26 mouse cellular contexts compared by ENCODE assay signal in the genomic region with DNA sequence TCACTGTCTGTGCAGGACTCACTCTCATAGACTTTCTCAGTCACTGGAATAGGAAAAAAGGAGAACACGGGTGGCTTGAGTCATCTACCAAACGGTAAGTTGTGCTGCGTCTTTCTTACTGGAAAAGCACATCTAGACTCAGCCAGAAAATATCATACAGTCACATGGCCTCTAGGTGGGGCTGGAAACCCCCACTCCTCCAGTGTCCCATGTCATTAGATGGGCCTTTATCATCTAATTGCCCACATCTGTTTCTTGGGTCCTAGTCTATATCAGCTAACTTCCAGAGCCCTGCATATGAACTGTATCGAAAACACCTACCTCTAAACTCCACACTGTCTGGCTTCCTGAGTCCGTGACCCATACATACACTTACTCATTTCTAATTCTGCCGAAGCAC. TPM values are rescaled to one million over a fixed set of nuclear protein-coding genes. Genes with fewer than 3 reads are reported as not detected.
DNase-seq lines count a peak whose midpoint lies in the region; ATAC-seq and TF ChIP-seq lines count a peak whose summit lies in the region.
"Had no signal": no experiment of that assay in that cellular context is flagged by ENCODE, and none has a peak within 500 bp of the region (broad histone marks: within the 10 kb centered on the region; RNA-seq: fewer than 3 reads in every experiment).

No protein-coding gene starts in this region.

- H3K27ac ChIP-seq in intestine, postnatal 0 days (ENCODE audit: low read depth, low read length): no peak overlapping the region
- H3K27ac ChIP-seq in intestine, embryonic 16.5 days (ENCODE audit: low read length): no peak overlapping the region
- H3K27ac ChIP-seq in midbrain, postnatal 0 days (ENCODE audit: low read depth, low read length): no peak overlapping the region
- H3K27ac ChIP-seq in midbrain, embryonic 13.5 days: no peak overlapping the region
- H3K27ac ChIP-seq in stomach, postnatal 0 days (replicated peaks): no peak overlapping the region
- H3K27ac ChIP-seq: embryonic facial prominence, embryonic 13.5 days; forebrain, embryonic 12.5 days; hindbrain, embryonic 10.5 days; hindbrain, postnatal 0 days; limb, embryonic 15.5 days; midbrain, embryonic 10.5 days; neural tube, embryonic 15.5 days had no signal

- H3K27me3 ChIP-seq in intestine, postnatal 0 days (replicated peaks; ENCODE audit: control insufficient read depth, insufficient read depth, low read length): no peaks in the 10 kb centered on the region
- H3K27me3 ChIP-seq in intestine, embryonic 16.5 days (replicated peaks; ENCODE audit: control insufficient read depth, insufficient read depth, low read length): no peaks in the 10 kb centered on the region
- no peaks in the 10 kb centered on the region for H3K27me3 ChIP-seq in midbrain, postnatal 0 days (ENCODE audit: insufficient read depth, low read length)
- H3K27me3 ChIP-seq in midbrain, embryonic 13.5 days: no peaks in the 10 kb centered on the region
- H3K27me3 ChIP-seq in stomach, postnatal 0 days (ENCODE audit: control insufficient read depth, insufficient read depth, low read length): no peaks in the 10 kb centered on the region
- H3K27me3 ChIP-seq: embryonic facial prominence, embryonic 13.5 days; forebrain, embryonic 12.5 days; limb, embryonic 15.5 days; neural tube, embryonic 15.5 days had no signal

- ATAC-seq in intestine, postnatal 0 days: no peak
- no peak for ATAC-seq in intestine, embryonic 16.5 days
- ATAC-seq in midbrain, postnatal 0 days (ENCODE audit: low FRiP score): no peak
- ATAC-seq in midbrain, embryonic 13.5 days: no peak
- ATAC-seq in stomach, postnatal 0 days (ENCODE audit: low FRiP score, low TSS enrichment): no peak
- ATAC-seq: hindbrain, postnatal 0 days had no signal

- DNase-seq in midbrain, postnatal 0 days (ENCODE audit: low spot score): no peak
- no peak for DNase-seq in brain, embryonic 14.5 days (ENCODE audit: low read depth)
- no peak for DNase-seq in stomach, postnatal 0 days (ENCODE audit: low spot score)
- no peak for DNase-seq in gastrocnemius, postnatal 10 days
- DNase-seq: adrenal gland, postnatal 14 days; cerebellum, adult 8-10 months; heart, postnatal 10 days; kidney, adult 2 months; kidney, postnatal 10 days; left cerebral cortex, postnatal 4 days; lung, adult 18-20 months; lung, postnatal 4 days; spleen, adult 18-20 months; thymus, postnatal 36 days had no signal

- H3K9me3 ChIP-seq in intestine, postnatal 0 days (ENCODE audit: control insufficient read depth): no peaks in the 10 kb centered on the region
- no peaks in the 10 kb centered on the region for H3K9me3 ChIP-seq in intestine, embryonic 16.5 days (ENCODE audit: control insufficient read depth, low read length)
- H3K9me3 ChIP-seq in midbrain, postnatal 0 days (ENCODE audit: low read length): no peaks in the 10 kb centered on the region
- no peaks in the 10 kb centered on the region for H3K9me3 ChIP-seq in midbrain, embryonic 13.5 days
- H3K9me3 ChIP-seq in stomach, postnatal 0 days (ENCODE audit: control insufficient read depth, low read length): no peaks in the 10 kb centered on the region
- H3K9me3 ChIP-seq: embryonic facial prominence, embryonic 13.5 days; forebrain, embryonic 12.5 days; hindbrain, embryonic 10.5 days; limb, embryonic 15.5 days; neural tube, embryonic 15.5 days had no signal

- TF ChIP-seq EP300 in stomach, postnatal 0 days (optimal IDR thresholded peaks at IDR 0.05): no peak

- no peaks in the 10 kb centered on the region for H3K4me1 ChIP-seq in intestine, postnatal 0 days (replicated peaks; ENCODE audit: control insufficient read depth, insufficient read depth, low read length)
- no peaks in the 10 kb centered on the region for H3K4me1 ChIP-seq in intestine, embryonic 16.5 days (ENCODE audit: control insufficient read depth, insufficient read depth, low read length)
- no peaks in the 10 kb centered on the region for H3K4me1 ChIP-seq in midbrain, postnatal 0 days (ENCODE audit: insufficient read depth, low read length)
- no peaks in the 10 kb centered on the region for H3K4me1 ChIP-seq in midbrain, embryonic 13.5 days (replicated peaks)
- no peaks in the 10 kb centered on the region for H3K4me1 ChIP-seq in stomach, postnatal 0 days (replicated peaks; ENCODE audit: control insufficient read depth, insufficient read depth)
- H3K4me1 ChIP-seq: hindbrain, embryonic 10.5 days; neural tube, embryonic 15.5 days had no signal

- H3K4me3 ChIP-seq in intestine, postnatal 0 days (ENCODE audit: low read depth, low read length): no peak overlapping the region
- no peak overlapping the region for H3K4me3 ChIP-seq in intestine, embryonic 16.5 days (ENCODE audit: low read length)
- H3K4me3 ChIP-seq in midbrain, postnatal 0 days (ENCODE audit: low read depth, low read length): no peak overlapping the region
- no peak overlapping the region for H3K4me3 ChIP-seq in midbrain, embryonic 13.5 days (replicated peaks)
- no peak overlapping the region for H3K4me3 ChIP-seq in stomach, postnatal 0 days (ENCODE audit: low read depth, low read length)
- H3K4me3 ChIP-seq: embryonic facial prominence, embryonic 13.5 days; erythroblast, embryonic 14.5 days; forebrain, embryonic 12.5 days; hindbrain, embryonic 10.5 days; limb, embryonic 15.5 days; midbrain, embryonic 10.5 days; neural tube, embryonic 15.5 days had no signal

- WGBS in intestine, postnatal 0 days: 91% methylated on average over 6 of the region's 6 CpGs
- 88% methylated on average over 6 of the region's 6 CpGs for WGBS in intestine, embryonic 16.5 days
- 82% methylated on average over 6 of the region's 6 CpGs for WGBS in midbrain, postnatal 0 days
- 90% methylated on average over 6 of the region's 6 CpGs for WGBS in midbrain, embryonic 13.5 days
- 81% methylated on average over 6 of the region's 6 CpGs for WGBS in stomach, postnatal 0 days

- no peak overlapping the region for H3K9ac ChIP-seq in intestine, postnatal 0 days (ENCODE audit: low read depth, low read length)
- H3K9ac ChIP-seq in intestine, embryonic 16.5 days (ENCODE audit: low read depth, low read length): no peak overlapping the region
- H3K9ac ChIP-seq in midbrain, postnatal 0 days (replicated peaks; ENCODE audit: low read length, poor library complexity, severe bottlenecking): no peak overlapping the region
- no peak overlapping the region for H3K9ac ChIP-seq in midbrain, embryonic 13.5 days (replicated peaks)
- no peak overlapping the region for H3K9ac ChIP-seq in stomach, postnatal 0 days (ENCODE audit: low read length)
- H3K9ac ChIP-seq: embryonic facial prominence, embryonic 13.5 days; forebrain, embryonic 12.5 days; limb, embryonic 15.5 days; neural tube, embryonic 15.5 days had no signal

- peaks cover 58% of the 10 kb centered on the region for H3K36me3 ChIP-seq in intestine, postnatal 0 days (ENCODE audit: control insufficient read depth, insufficient read depth)
- H3K36me3 ChIP-seq in intestine, embryonic 16.5 days (ENCODE audit: control insufficient read depth, insufficient read depth, low read length): peaks cover 2% of the 10 kb centered on the region
- peaks cover 35% of the 10 kb centered on the region for H3K36me3 ChIP-seq in midbrain, postnatal 0 days (ENCODE audit: insufficient read depth, low read length)
- H3K36me3 ChIP-seq in midbrain, embryonic 13.5 days: peaks cover 56% of the 10 kb centered on the region
- peaks cover 17% of the 10 kb centered on the region for H3K36me3 ChIP-seq in stomach, postnatal 0 days (ENCODE audit: control insufficient read depth, insufficient read depth, low read length)

- H3K4me2 ChIP-seq in intestine, postnatal 0 days (replicated peaks; ENCODE audit: low read depth): no peak overlapping the region
- H3K4me2 ChIP-seq in intestine, embryonic 16.5 days (ENCODE audit: low read depth, low read length): no peak overlapping the region
- no peak overlapping the region for H3K4me2 ChIP-seq in midbrain, postnatal 0 days (ENCODE audit: low read depth, low read length, poor library complexity, severe bottlenecking)
- no peak overlapping the region for H3K4me2 ChIP-seq in midbrain, embryonic 13.5 days (replicated peaks)
- H3K4me2 ChIP-seq in stomach, postnatal 0 days (replicated peaks; ENCODE audit: low read depth): no peak overlapping the region
- H3K4me2 ChIP-seq: embryonic facial prominence, embryonic 13.5 days; forebrain, embryonic 12.5 days; heart, embryonic 11.5 days; limb, embryonic 15.5 days; neural tube, embryonic 15.5 days had no signal

- TF ChIP-seq POLR2A in brain, embryonic 14.5 days (IDR thresholded peaks at IDR 0.05; ENCODE audit: borderline replicate concordance, extremely low read depth, insufficient read depth, insufficient read length, poor library complexity, severe bottlenecking): no peak

- TF ChIP-seq CTCF in intestine, postnatal 0 days (IDR thresholded peaks at IDR 0.05; ENCODE audit: low read depth): peak; percentile 33
- TF ChIP-seq CTCF in midbrain, postnatal 0 days (IDR thresholded peaks at IDR 0.05): peak; percentile 27; the same call in 1 of the 2 replicates
- peak; percentile 6; the same call in 1 of the 2 replicates for TF ChIP-seq CTCF in brain, embryonic 14.5 days (IDR thresholded peaks at IDR 0.05; ENCODE audit: borderline replicate concordance, extremely low read depth, insufficient read depth, insufficient read length)
- peak; percentile 45 for TF ChIP-seq CTCF in stomach, postnatal 0 days (IDR thresholded peaks at IDR 0.05; ENCODE audit: low read depth)

RNA-seq across cellular contexts. Expression of a gene that starts 37.6 kb away (rescaled TPM):
- polyA plus RNA-seq in intestine, postnatal 0 days (2015; fragmentation: Nextera tagmentation; extraction: Ambion mirVana): 18.3 and 22.1 TPM in 2 replicates
- polyA plus RNA-seq in intestine, embryonic 16.5 days (2015; fragmentation: Nextera tagmentation; extraction: Ambion mirVana): 41.0 and 45.7 TPM in 2 replicates
- total RNA-seq in midbrain, postnatal 0 days (2014; rRNA removed): 35.5 and 37.7 TPM in 2 replicates
- 40.5 and 42.6 TPM in 2 replicates for polyA plus RNA-seq in midbrain, postnatal 0 days (2015; fragmentation: Nextera tagmentation; extraction: Ambion mirVana)
- polyA plus RNA-seq in midbrain, embryonic 13.5 days (2015; fragmentation: Nextera tagmentation; extraction: Ambion mirVana): 57.1 and 59.4 TPM in 2 replicates
- polyA plus RNA-seq in brain, embryonic 14.5 days (2012; rRNA removed): 42.1 and 44.6 TPM in 2 replicates
- 18.6 and 20.3 TPM in 2 replicates for polyA plus RNA-seq in stomach, postnatal 0 days (2015; fragmentation: Nextera tagmentation; extraction: Ambion mirVana)
- 10 to 100 TPM in 1 of 2 experiments, 1 to 10 TPM in 1; 8.8 to 14.2 TPM for total RNA-seq in gastrocnemius, postnatal 10 days (2021)
